Mouse (Mus musculus) stomach, postnatal 0 days (tissue): ENCODE measurements at regions not wholly inside any gene's neighbourhood (a gene's known extent, or its start where the extent isn't known, plus 50 kb on each side); places are given as distances from the start of the nearest gene placed in this dataset.

Source experiments
- CTCF ChIP-seq: IDR thresholded peaks from 2 replicates; pipeline ENCODE4 v1.5.1; 2016; ENCODE audit warnings: antibody characterized with exemption, low read depth, mild to moderate bottlenecking, moderate library complexity
- EP300 ChIP-seq: optimal IDR thresholded peaks from 2 replicates; pipeline ENCODE3; 2016; ENCODE audit warnings: antibody characterized with exemption

- TF ChIP-seq EP300 (no peak), CTCF (no peak)
Measured at GRCm38 (mm10) chr16:71640361-71640760, 667.7 kb upstream of the Robo1 start.
